In the genomic region with DNA sequence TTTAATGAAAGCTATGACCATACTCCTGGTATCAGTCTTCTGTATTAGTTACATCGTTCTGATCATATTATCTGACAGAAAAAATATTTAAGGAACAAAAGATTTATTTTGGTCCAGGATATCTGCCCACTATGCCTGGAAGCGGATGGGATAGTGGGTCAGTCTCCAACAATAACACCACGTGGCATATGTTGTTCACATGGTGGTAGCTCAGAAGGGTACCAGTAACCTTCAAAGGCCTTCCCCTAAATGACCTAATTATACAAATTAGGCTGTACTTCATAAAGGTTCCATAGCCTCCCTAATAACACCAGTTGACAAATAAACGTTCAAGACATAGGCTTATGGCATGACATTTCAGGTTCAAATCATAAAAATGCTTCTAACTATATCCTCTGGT, we compare ENCODE assay signal across 18 mouse cellular contexts. TPM values are rescaled to one million over a fixed set of nuclear protein-coding genes. Genes with fewer than 3 reads are reported as not detected.
DNase-seq lines count a peak whose midpoint lies in the region; ATAC-seq and TF ChIP-seq lines count a peak whose summit lies in the region.
"Had no signal": no experiment of that assay in that cellular context is flagged by ENCODE, and none has a peak within 500 bp of the region (broad histone marks: within the 10 kb centered on the region; RNA-seq: fewer than 3 reads in every experiment).

No protein-coding gene starts in this region.

- no peak for TF ChIP-seq EP300 in stomach, postnatal 0 days (optimal IDR thresholded peaks at IDR 0.05)

- peaks cover 24% of the 10 kb centered on the region for H3K4me1 ChIP-seq in heart, embryonic 13.5 days
- no peaks in the 10 kb centered on the region for H3K4me1 ChIP-seq in heart, embryonic 11.5 days (ENCODE audit: control insufficient read depth, insufficient read depth, low read length)
- no peaks in the 10 kb centered on the region; the same call in 1 of the 2 replicates for H3K4me1 ChIP-seq in kidney, postnatal 0 days (replicated peaks; ENCODE audit: insufficient read depth, low read length)
- H3K4me1 ChIP-seq in stomach, embryonic 14.5 days (ENCODE audit: control insufficient read depth, insufficient read depth, low read length) = no peaks in the 10 kb centered on the region
- H3K4me1 ChIP-seq in stomach, postnatal 0 days (replicated peaks; ENCODE audit: control insufficient read depth, insufficient read depth) = no peaks in the 10 kb centered on the region
- H3K4me1 ChIP-seq: embryonic facial prominence, embryonic 13.5 days; forebrain, embryonic 10.5 days; forebrain, embryonic 15.5 days; hindbrain, embryonic 12.5 days; intestine, embryonic 15.5 days; limb, embryonic 12.5 days; midbrain, embryonic 13.5 days had no signal

- H3K36me3 ChIP-seq in heart, embryonic 13.5 days = no peaks in the 10 kb centered on the region
- no peaks in the 10 kb centered on the region for H3K36me3 ChIP-seq in heart, embryonic 11.5 days (ENCODE audit: control insufficient read depth, insufficient read depth, low read length)
- no peaks in the 10 kb centered on the region for H3K36me3 ChIP-seq in kidney, postnatal 0 days (ENCODE audit: insufficient read depth, low read length)
- no peaks in the 10 kb centered on the region for H3K36me3 ChIP-seq in stomach, embryonic 14.5 days (ENCODE audit: control insufficient read depth, insufficient read depth, low read length)
- no peaks in the 10 kb centered on the region for H3K36me3 ChIP-seq in stomach, postnatal 0 days (ENCODE audit: control insufficient read depth, insufficient read depth, low read length)
- H3K36me3 ChIP-seq: embryonic facial prominence, embryonic 13.5 days; forebrain, embryonic 10.5 days; forebrain, embryonic 15.5 days; hindbrain, embryonic 12.5 days; intestine, embryonic 15.5 days; limb, embryonic 12.5 days; midbrain, embryonic 13.5 days had no signal

- H3K4me3 ChIP-seq in heart, embryonic 13.5 days = no peak overlapping the region
- no peak overlapping the region for H3K4me3 ChIP-seq in heart, embryonic 11.5 days (ENCODE audit: low read depth, low read length)
- no peak overlapping the region for H3K4me3 ChIP-seq in kidney, postnatal 0 days (replicated peaks; ENCODE audit: low read depth, low read length)
- no peak overlapping the region for H3K4me3 ChIP-seq in stomach, embryonic 14.5 days (ENCODE audit: low read depth, low read length)
- no peak overlapping the region for H3K4me3 ChIP-seq in stomach, postnatal 0 days (ENCODE audit: low read depth, low read length)
- H3K4me3 ChIP-seq: embryonic facial prominence, embryonic 13.5 days; forebrain, embryonic 10.5 days; forebrain, embryonic 15.5 days; hindbrain, embryonic 12.5 days; left cerebral cortex, adult 2 months; limb, embryonic 12.5 days; midbrain, embryonic 13.5 days had no signal

- no peak overlapping the region for H3K9ac ChIP-seq in heart, embryonic 13.5 days
- no peak overlapping the region for H3K9ac ChIP-seq in heart, embryonic 11.5 days (ENCODE audit: low read depth, low read length)
- H3K9ac ChIP-seq in kidney, postnatal 0 days (ENCODE audit: low read depth, low read length) = no peak overlapping the region
- no peak overlapping the region for H3K9ac ChIP-seq in stomach, embryonic 14.5 days (replicated peaks; ENCODE audit: low read depth, low read length)
- H3K9ac ChIP-seq in stomach, postnatal 0 days (ENCODE audit: low read length) = no peak overlapping the region
- H3K9ac ChIP-seq: embryonic facial prominence, embryonic 13.5 days; forebrain, embryonic 15.5 days; hindbrain, embryonic 12.5 days; intestine, embryonic 15.5 days; limb, embryonic 12.5 days; liver, embryonic 14.5 days; midbrain, embryonic 13.5 days had no signal

- WGBS in heart, embryonic 13.5 days = 62% methylated on average over 4 of the region's 4 CpGs
- WGBS in heart, embryonic 11.5 days (ENCODE audit: insufficient replicate concordance) = 66% methylated on average over 4 of the region's 4 CpGs
- 75% methylated on average over 4 of the region's 4 CpGs for WGBS in kidney, postnatal 0 days
- WGBS in stomach, embryonic 14.5 days = 81% methylated on average over 4 of the region's 4 CpGs
- 73% methylated on average over 4 of the region's 4 CpGs for WGBS in stomach, postnatal 0 days

- H3K27ac ChIP-seq in heart, embryonic 13.5 days (replicated peaks) = peak overlapping the region; percentile 89
- H3K27ac ChIP-seq in heart, embryonic 11.5 days (ENCODE audit: low read depth, low read length) = no peak overlapping the region
- H3K27ac ChIP-seq in kidney, postnatal 0 days = 0 out of 2 replicates have a peak overlapping the region, but pooled peaks have one; percentile 25
- H3K27ac ChIP-seq in stomach, embryonic 14.5 days (ENCODE audit: low read length) = no peak overlapping the region
- H3K27ac ChIP-seq in stomach, postnatal 0 days (replicated peaks) = no peak overlapping the region
- H3K27ac ChIP-seq: embryonic facial prominence, embryonic 13.5 days; forebrain, embryonic 10.5 days; forebrain, embryonic 15.5 days; hindbrain, embryonic 12.5 days; hindbrain, postnatal 0 days; intestine, embryonic 15.5 days; left cerebral cortex, adult 2 months; limb, embryonic 12.5 days; liver, embryonic 14.5 days; midbrain, embryonic 13.5 days had no signal

- no peak for TF ChIP-seq CTCF in kidney, postnatal 0 days (IDR thresholded peaks at IDR 0.05; ENCODE audit: low read depth)
- no peak for TF ChIP-seq CTCF in stomach, postnatal 0 days (IDR thresholded peaks at IDR 0.05; ENCODE audit: low read depth)

- peak overlapping the region; percentile 65 for H3K4me2 ChIP-seq in heart, embryonic 13.5 days
- no peak overlapping the region for H3K4me2 ChIP-seq in heart, embryonic 11.5 days
- H3K4me2 ChIP-seq in kidney, postnatal 0 days (ENCODE audit: low read length) = no peak overlapping the region
- H3K4me2 ChIP-seq in stomach, embryonic 14.5 days (replicated peaks; ENCODE audit: low read depth, low read length) = 0 out of 2 replicates have a peak overlapping the region, but pooled peaks have one; percentile 15
- H3K4me2 ChIP-seq in stomach, postnatal 0 days (replicated peaks; ENCODE audit: low read depth) = no peak overlapping the region
- H3K4me2 ChIP-seq: embryonic facial prominence, embryonic 13.5 days; forebrain, embryonic 15.5 days; hindbrain, embryonic 12.5 days; limb, embryonic 12.5 days; midbrain, embryonic 13.5 days had no signal

- no peaks in the 10 kb centered on the region for H3K9me3 ChIP-seq in heart, embryonic 13.5 days
- H3K9me3 ChIP-seq in heart, embryonic 11.5 days (replicated peaks; ENCODE audit: control insufficient read depth, low read length) = no peaks in the 10 kb centered on the region
- no peaks in the 10 kb centered on the region for H3K9me3 ChIP-seq in kidney, postnatal 0 days (replicated peaks; ENCODE audit: low read length)
- H3K9me3 ChIP-seq in stomach, embryonic 14.5 days (ENCODE audit: control insufficient read depth, low read depth, low read length) = no peaks in the 10 kb centered on the region
- no peaks in the 10 kb centered on the region for H3K9me3 ChIP-seq in stomach, postnatal 0 days (ENCODE audit: control insufficient read depth, low read length)
- H3K9me3 ChIP-seq: embryonic facial prominence, embryonic 13.5 days; forebrain, embryonic 10.5 days; forebrain, embryonic 15.5 days; hindbrain, embryonic 12.5 days; intestine, embryonic 15.5 days; limb, embryonic 12.5 days; midbrain, embryonic 13.5 days had no signal

- H3K27me3 ChIP-seq in heart, embryonic 13.5 days (replicated peaks) = no peaks in the 10 kb centered on the region
- H3K27me3 ChIP-seq in heart, embryonic 11.5 days (ENCODE audit: control insufficient read depth, insufficient read depth, low read length) = no peaks in the 10 kb centered on the region
- no peaks in the 10 kb centered on the region for H3K27me3 ChIP-seq in kidney, postnatal 0 days (ENCODE audit: insufficient read depth, low read length)
- H3K27me3 ChIP-seq in stomach, embryonic 14.5 days (ENCODE audit: control insufficient read depth, insufficient read depth, low read length) = no peaks in the 10 kb centered on the region
- H3K27me3 ChIP-seq in stomach, postnatal 0 days (ENCODE audit: control insufficient read depth, insufficient read depth, low read length) = no peaks in the 10 kb centered on the region
- H3K27me3 ChIP-seq: CH12.LX; embryonic facial prominence, embryonic 13.5 days; forebrain, embryonic 15.5 days; hindbrain, embryonic 12.5 days; intestine, embryonic 15.5 days; limb, embryonic 12.5 days; midbrain, embryonic 13.5 days had no signal

- DNase-seq in kidney, postnatal 0 days (ENCODE audit: low spot score) = no peak
- no peak for DNase-seq in kidney, adult 9 months
- DNase-seq in stomach, postnatal 0 days (ENCODE audit: low spot score) = no peak
- DNase-seq: cerebellum, adult 18-20 months had no signal

- ATAC-seq in heart, embryonic 13.5 days (ENCODE audit: extremely low read depth, insufficient number of reproducible peaks, low FRiP score, low TSS enrichment) = no peak
- ATAC-seq in heart, embryonic 11.5 days (replicated peaks; ENCODE audit: insufficient number of reproducible peaks, low FRiP score, low TSS enrichment) = no peak; the same call in 1 of the 2 replicates
- ATAC-seq in kidney, postnatal 0 days (replicated peaks; ENCODE audit: low FRiP score, low read depth) = no peak
- no peak for ATAC-seq in stomach, embryonic 14.5 days (ENCODE audit: insufficient number of reproducible peaks, insufficient read depth, low FRiP score, low read depth)
- ATAC-seq in stomach, postnatal 0 days (ENCODE audit: low FRiP score, low TSS enrichment) = no peak
- ATAC-seq: forebrain, embryonic 15.5 days; hindbrain, postnatal 0 days; midbrain, embryonic 13.5 days had no signal

RNA-seq across cellular contexts. Expression of gene Klhl6, which starts 0.7 kb away (rescaled TPM):
- polyA plus RNA-seq in heart, embryonic 13.5 days (2015; fragmentation: Nextera tagmentation; extraction: Ambion mirVana) = 22.3 and 25.9 TPM in 2 replicates
- 29.2 and 35.4 TPM in 2 replicates for polyA plus RNA-seq in heart, embryonic 11.5 days (2014; fragmentation: Nextera tagmentation; extraction: Ambion mirVana)
- 12.2 and 16.0 TPM in 2 replicates for polyA plus RNA-seq in kidney, postnatal 0 days (2015; fragmentation: Nextera tagmentation; extraction: Ambion mirVana)
- 7.5 and 7.7 TPM in 2 replicates for polyA plus RNA-seq in stomach, embryonic 14.5 days (2014; fragmentation: Nextera tagmentation; extraction: Ambion mirVana)
- 2.4 and 2.7 TPM in 2 replicates for polyA plus RNA-seq in stomach, postnatal 0 days (2015; fragmentation: Nextera tagmentation; extraction: Ambion mirVana)

Comparison
In these comparisons a context has a peak if more than half of its experiments do, and no peak if none do; other contexts are left out.
1. H3K27ac ChIP-seq: peak in heart, embryonic 13.5 days (single experiment) and kidney, postnatal 0 days (single experiment); none in heart, embryonic 11.5 days (single experiment), stomach, embryonic 14.5 days (single experiment) and stomach, postnatal 0 days (single experiment).
2. H3K4me2 ChIP-seq: peak in heart, embryonic 13.5 days (single experiment) and stomach, embryonic 14.5 days (single experiment); none in heart, embryonic 11.5 days (single experiment), kidney, postnatal 0 days (single experiment) and stomach, postnatal 0 days (single experiment).